Mouse (Mus musculus): ENCODE results near the gene Tmem88. TPM values are rescaled to one million over a fixed set of nuclear protein-coding genes. Genes with fewer than 3 reads are reported as not detected.

The Tmem88 gene
- polyA plus RNA-seq, 1 experiment from 2014 or later, result 13.6 TPM

GRCm38 (mm10) chr11:69429313-69429712 lies 31.3 kb upstream of the Tmem88 start:
- H3K36me3 ChIP-seq (replicated peaks; ENCODE audit: control insufficient read depth, insufficient read depth, low read depth, low read length), result no peaks in the 10 kb centered on the region

GRCm38 (mm10) chr11:69428751-69429150 lies 30.7 kb upstream of the Tmem88 start:
- no peaks in the 10 kb centered on the region for H3K27me3 ChIP-seq (ENCODE audit: control insufficient read depth, insufficient read depth, low read length)
- H3K27ac ChIP-seq (replicated peaks; ENCODE audit: low read depth, low read length), result no peak overlapping the region
- no peaks in the 10 kb centered on the region for H3K36me3 ChIP-seq (replicated peaks; ENCODE audit: control insufficient read depth, insufficient read depth, low read depth, low read length)

More at GRCm38 (mm10) chr11:69429313-69429712, 31.3 kb upstream of the Tmem88 start:
- H3K9ac ChIP-seq (replicated peaks; ENCODE audit: low read length), result no peak overlapping the region
- H3K27ac ChIP-seq (replicated peaks; ENCODE audit: low read depth, low read length), result no peak overlapping the region
- no peak overlapping the region for H3K4me3 ChIP-seq (ENCODE audit: low read depth, low read length)
- no peaks in the 10 kb centered on the region; the same call in 1 of the 2 replicates for H3K4me1 ChIP-seq (ENCODE audit: control insufficient read depth, insufficient read depth, low read length)
- 70% methylated on average over 2 of the region's 2 CpGs for WGBS
- ATAC-seq (replicated peaks; ENCODE audit: insufficient number of reproducible peaks, low FRiP score, low TSS enrichment, low read depth), result no peak
- H3K9me3 ChIP-seq (replicated peaks; ENCODE audit: control insufficient read depth, low read length), result no peaks in the 10 kb centered on the region
- DNase-seq (ENCODE audit: low spot score), result no peak
- H3K4me2 ChIP-seq (ENCODE audit: low read depth, low read length), result no peak overlapping the region
- H3K27me3 ChIP-seq (ENCODE audit: control insufficient read depth, insufficient read depth, low read length), result no peaks in the 10 kb centered on the region

GRCm38 (mm10) chr11:69426246-69426645 lies 28.2 kb upstream of the Tmem88 start:
- ATAC-seq (replicated peaks; ENCODE audit: insufficient number of reproducible peaks, low FRiP score, low TSS enrichment, low read depth), result no peak
- no peak overlapping the region for H3K9ac ChIP-seq (replicated peaks; ENCODE audit: low read length)
- H3K27ac ChIP-seq (replicated peaks; ENCODE audit: low read depth, low read length), result no peak overlapping the region
- H3K36me3 ChIP-seq (replicated peaks; ENCODE audit: control insufficient read depth, insufficient read depth, low read depth, low read length), result no peaks in the 10 kb centered on the region
- 86% methylated on average over 2 of the region's 2 CpGs for WGBS
- no peak overlapping the region for H3K4me2 ChIP-seq (ENCODE audit: low read depth, low read length)
- H3K27me3 ChIP-seq (ENCODE audit: control insufficient read depth, insufficient read depth, low read length), result peaks cover 5% of the 10 kb centered on the region
- no peak for DNase-seq (ENCODE audit: low spot score)
- H3K9me3 ChIP-seq (replicated peaks; ENCODE audit: control insufficient read depth, low read length), result no peaks in the 10 kb centered on the region
- no peak overlapping the region for H3K4me3 ChIP-seq (ENCODE audit: low read depth, low read length)
- H3K4me1 ChIP-seq (ENCODE audit: control insufficient read depth, insufficient read depth, low read length), result no peaks in the 10 kb centered on the region

More at GRCm38 (mm10) chr11:69428751-69429150, 30.7 kb upstream of the Tmem88 start:
- 18% methylated on average over 4 of the region's 4 CpGs for WGBS
- Histone ChIP-seq H3K9me3 (replicated peaks; ENCODE audit: control insufficient read depth, low read length) (no peaks in the 10 kb centered on the region), H3K4me2 (ENCODE audit: low read depth, low read length) (no peak overlapping the region), H3K4me3 (ENCODE audit: low read depth, low read length) (no peak overlapping the region), H3K9ac (replicated peaks; ENCODE audit: low read length) (no peak overlapping the region), H3K4me1 (ENCODE audit: control insufficient read depth, insufficient read depth, low read length) (no peaks in the 10 kb centered on the region; the same call in 1 of the 2 replicates)
- ATAC-seq (replicated peaks; ENCODE audit: insufficient number of reproducible peaks, low FRiP score, low TSS enrichment, low read depth) (no peak), DNase-seq (ENCODE audit: low spot score) (peak; percentile 59)

- Histone ChIP-seq H3K4me2 (ENCODE audit: low read depth, low read length) (no peak overlapping the region), H3K9me3 (replicated peaks; ENCODE audit: control insufficient read depth, low read length) (no peaks in the 10 kb centered on the region), H3K27ac (replicated peaks; ENCODE audit: low read depth, low read length) (no peak overlapping the region), H3K4me1 (ENCODE audit: control insufficient read depth, insufficient read depth, low read length) (peaks cover 2% of the 10 kb centered on the region; the same call in 1 of the 2 replicates), H3K4me3 (ENCODE audit: low read depth, low read length) (no peak overlapping the region), H3K27me3 (ENCODE audit: control insufficient read depth, insufficient read depth, low read length) (peaks cover 11% of the 10 kb centered on the region), H3K36me3 (replicated peaks; ENCODE audit: control insufficient read depth, insufficient read depth, low read depth, low read length) (no peaks in the 10 kb centered on the region), H3K9ac (replicated peaks; ENCODE audit: low read length) (no peak overlapping the region)
- WGBS, result 72% methylated on average over 6 of the region's 6 CpGs
- ATAC-seq (replicated peaks; ENCODE audit: insufficient number of reproducible peaks, low FRiP score, low TSS enrichment, low read depth), result no peak
- no peak for DNase-seq (ENCODE audit: low spot score)
Measured at GRCm38 (mm10) chr11:69423885-69424284, 25.9 kb upstream of the Tmem88 start.

- peaks cover 11% of the 10 kb centered on the region for H3K27me3 ChIP-seq (ENCODE audit: control insufficient read depth, insufficient read depth, low read length)
- ATAC-seq (replicated peaks; ENCODE audit: insufficient number of reproducible peaks, low FRiP score, low TSS enrichment, low read depth) (no peak), DNase-seq (ENCODE audit: low spot score) (no peak)
- WGBS, result 89% methylated on average over 10 of the region's 10 CpGs
- no peak overlapping the region for H3K4me2 ChIP-seq (ENCODE audit: low read depth, low read length)
- no peak overlapping the region for H3K9ac ChIP-seq (replicated peaks; ENCODE audit: low read length)
- no peak overlapping the region for H3K27ac ChIP-seq (replicated peaks; ENCODE audit: low read depth, low read length)
- no peaks in the 10 kb centered on the region for H3K9me3 ChIP-seq (replicated peaks; ENCODE audit: control insufficient read depth, low read length)
- no peaks in the 10 kb centered on the region for H3K36me3 ChIP-seq (replicated peaks; ENCODE audit: control insufficient read depth, insufficient read depth, low read depth, low read length)
- H3K4me1 ChIP-seq (ENCODE audit: control insufficient read depth, insufficient read depth, low read length), result peaks cover 2% of the 10 kb centered on the region; the same call in 1 of the 2 replicates
- no peak overlapping the region for H3K4me3 ChIP-seq (ENCODE audit: low read depth, low read length)
Measured at GRCm38 (mm10) chr11:69422842-69423241, 24.8 kb upstream of the Tmem88 start.

GRCm38 (mm10) chr11:69421131-69421977 lies 23.3 kb upstream of the Tmem88 start:
- no peak overlapping the region for H3K9ac ChIP-seq (replicated peaks; ENCODE audit: low read length)
- H3K27me3 ChIP-seq (ENCODE audit: control insufficient read depth, insufficient read depth, low read length), result peaks cover 11% of the 10 kb centered on the region
- peak overlapping the region; percentile 10; the same call in 1 of the 2 replicates for H3K4me2 ChIP-seq (ENCODE audit: low read depth, low read length)
- 0 out of 2 replicates have a peak overlapping the region, but pooled peaks have one; percentile 2 for H3K4me3 ChIP-seq (ENCODE audit: low read depth, low read length)
- no peak overlapping the region for H3K27ac ChIP-seq (replicated peaks; ENCODE audit: low read depth, low read length)
- no peaks in the 10 kb centered on the region for H3K9me3 ChIP-seq (replicated peaks; ENCODE audit: control insufficient read depth, low read length)
- peaks cover 2% of the 10 kb centered on the region; the same call in 1 of the 2 replicates for H3K4me1 ChIP-seq (ENCODE audit: control insufficient read depth, insufficient read depth, low read length)
- no peaks in the 10 kb centered on the region for H3K36me3 ChIP-seq (replicated peaks; ENCODE audit: control insufficient read depth, insufficient read depth, low read depth, low read length)
- ATAC-seq (replicated peaks; ENCODE audit: insufficient number of reproducible peaks, low FRiP score, low TSS enrichment, low read depth), result no peak
- DNase-seq (ENCODE audit: low spot score), result peak; percentile 30
- 7% methylated on average over 25 of the region's 25 CpGs for WGBS

GRCm38 (mm10) chr11:69420554-69421000 lies 22.5 kb upstream of the Tmem88 start:
- H3K27ac ChIP-seq (replicated peaks; ENCODE audit: low read depth, low read length), result no peak overlapping the region
- H3K4me1 ChIP-seq (ENCODE audit: control insufficient read depth, insufficient read depth, low read length), result peaks cover 2% of the 10 kb centered on the region; the same call in 1 of the 2 replicates
- no peaks in the 10 kb centered on the region for H3K9me3 ChIP-seq (replicated peaks; ENCODE audit: control insufficient read depth, low read length)
- peak overlapping the region; percentile 28 for H3K4me3 ChIP-seq (ENCODE audit: low read depth, low read length)
- DNase-seq (ENCODE audit: low spot score), result no peak
- peaks cover 11% of the 10 kb centered on the region for H3K27me3 ChIP-seq (ENCODE audit: control insufficient read depth, insufficient read depth, low read length)
- 6% methylated on average over 10 of the region's 10 CpGs for WGBS
- no peaks in the 10 kb centered on the region for H3K36me3 ChIP-seq (replicated peaks; ENCODE audit: control insufficient read depth, insufficient read depth, low read depth, low read length)
- no peak overlapping the region; the same call in 1 of the 2 replicates for H3K9ac ChIP-seq (replicated peaks; ENCODE audit: low read length)
- H3K4me2 ChIP-seq (ENCODE audit: low read depth, low read length), result peak overlapping the region; percentile 45
- ATAC-seq (replicated peaks; ENCODE audit: insufficient number of reproducible peaks, low FRiP score, low TSS enrichment, low read depth), result no peak
